Mouse (Mus musculus): ENCODE measurements at regions not wholly inside any gene's neighbourhood (a gene's known extent, or its start where the extent isn't known, plus 50 kb on each side); places are given as distances from the start of the nearest gene placed in this dataset.
"Not testable (repeated sequence)": the region's sequence is repeated elsewhere in the genome, so short reads cannot be mapped to it uniquely, and the experiment has no call there.

DNA sequence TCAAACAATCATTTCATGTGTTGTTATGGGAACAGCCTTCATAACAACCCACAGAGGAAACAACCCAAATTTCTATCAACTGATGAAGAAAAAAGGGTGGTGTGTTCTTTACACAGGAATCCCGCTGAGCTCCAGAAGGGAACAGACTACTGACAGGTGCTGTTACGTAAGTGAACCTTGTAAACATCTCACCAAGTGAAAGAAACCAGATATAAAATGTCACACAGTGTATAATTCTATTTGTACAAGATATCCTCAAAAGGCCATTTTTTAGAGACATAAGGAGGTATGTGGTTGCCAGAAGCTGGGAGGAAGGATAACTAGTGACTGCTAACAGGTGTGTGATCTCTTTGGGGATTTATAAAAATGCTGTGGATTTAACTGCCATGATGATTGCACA lies 119.9 kb downstream of the Plod2 start:
- no peak for DNase-seq (ENCODE audit: low spot score)

DNA sequence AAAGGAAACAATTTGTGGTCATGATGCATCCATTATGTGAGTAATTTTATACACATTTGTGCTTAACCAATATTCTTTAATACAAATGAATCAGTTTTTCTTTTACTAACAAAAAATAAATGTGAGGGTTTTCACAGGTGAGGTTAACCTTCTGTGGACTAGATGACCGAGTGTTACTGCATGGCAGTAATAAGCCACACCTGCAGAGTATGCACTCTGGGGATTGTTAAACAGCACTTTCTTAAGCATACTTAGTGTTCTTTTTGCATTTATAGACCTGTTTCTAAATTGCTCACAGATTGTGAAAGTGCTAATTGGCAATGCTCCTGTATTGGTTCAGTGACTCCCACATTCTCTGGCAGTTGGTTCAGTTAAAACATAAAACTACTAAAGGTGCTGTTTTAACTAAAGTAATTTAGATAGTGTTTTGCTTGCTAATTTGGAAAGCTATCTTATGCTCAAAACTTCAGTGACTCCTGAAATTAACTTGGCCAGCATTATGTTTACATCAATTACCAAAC lies 125.4 kb downstream of the Plod2 start:
- DNase-seq (ENCODE audit: low spot score), result no peak

GRCm38 (mm10) chr9:92671966-92672365 lies 129.9 kb downstream of the Plod2 start:
- no peak for DNase-seq (ENCODE audit: low spot score)

GRCm38 (mm10) chr9:92694361-92695016 lies 152.5 kb downstream of the Plod2 start:
- DNase-seq (ENCODE audit: low spot score), result no peak

DNA sequence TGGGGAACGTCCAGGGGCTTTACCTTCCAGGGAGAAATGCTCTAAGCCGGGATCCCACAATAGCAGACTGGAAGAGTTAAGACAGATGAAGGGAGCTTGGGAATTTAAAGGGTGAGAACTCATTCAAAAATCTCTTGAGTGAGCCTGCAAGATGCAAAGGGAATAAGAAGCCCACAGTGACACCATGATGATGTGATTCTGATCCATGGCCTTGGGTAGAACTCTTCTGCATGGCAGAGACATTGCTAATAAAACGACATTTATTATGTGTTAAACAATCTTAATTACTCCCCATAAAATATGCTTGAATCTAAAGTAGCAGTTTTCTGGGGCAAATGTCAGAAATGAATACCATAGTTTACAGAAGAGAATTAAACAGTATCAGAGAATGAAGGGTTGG lies 155.9 kb downstream of the Plod2 start:
- no peak for DNase-seq (ENCODE audit: low spot score)

DNA sequence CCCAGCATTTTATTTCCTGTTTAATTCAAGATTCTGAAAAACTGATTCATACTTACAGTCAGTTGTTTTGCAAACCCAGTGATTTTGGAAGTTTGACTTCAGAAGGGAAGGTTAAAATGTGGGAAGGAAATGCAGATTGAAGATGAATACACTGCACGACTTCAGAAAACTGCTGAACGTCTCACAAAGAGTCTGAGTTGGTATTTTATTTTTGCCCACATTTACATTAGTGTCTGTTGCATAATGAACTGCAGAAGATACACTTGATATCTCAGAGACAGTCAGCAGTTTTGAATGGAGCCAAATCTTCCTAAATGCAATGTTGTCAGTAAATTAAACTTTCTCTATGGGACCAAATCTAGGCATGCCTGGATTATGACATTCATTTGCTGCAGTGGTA lies 162.7 kb downstream of the Plod2 start:
- DNase-seq (ENCODE audit: low spot score), result no peak

DNA sequence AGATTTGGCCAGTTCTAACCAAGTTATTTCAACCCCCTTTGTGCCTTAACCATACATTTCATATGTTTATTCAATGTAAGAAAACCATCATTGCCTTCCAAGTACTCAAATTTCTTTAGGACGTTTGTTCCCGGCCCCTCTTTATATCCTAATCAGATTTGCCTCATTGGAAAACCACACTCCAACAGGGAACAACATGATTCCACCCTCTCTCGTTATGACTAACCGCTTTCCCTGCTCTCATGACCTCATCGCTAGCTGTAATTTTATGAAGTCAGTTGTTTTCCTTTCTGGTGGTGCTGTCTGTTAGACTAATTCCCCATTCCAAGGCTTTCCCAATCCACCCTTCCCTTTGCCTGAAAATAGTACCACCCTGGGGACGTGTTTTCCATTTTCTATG lies 165.0 kb downstream of the Plod2 start:
- DNase-seq (ENCODE audit: low spot score), result no peak

DNA sequence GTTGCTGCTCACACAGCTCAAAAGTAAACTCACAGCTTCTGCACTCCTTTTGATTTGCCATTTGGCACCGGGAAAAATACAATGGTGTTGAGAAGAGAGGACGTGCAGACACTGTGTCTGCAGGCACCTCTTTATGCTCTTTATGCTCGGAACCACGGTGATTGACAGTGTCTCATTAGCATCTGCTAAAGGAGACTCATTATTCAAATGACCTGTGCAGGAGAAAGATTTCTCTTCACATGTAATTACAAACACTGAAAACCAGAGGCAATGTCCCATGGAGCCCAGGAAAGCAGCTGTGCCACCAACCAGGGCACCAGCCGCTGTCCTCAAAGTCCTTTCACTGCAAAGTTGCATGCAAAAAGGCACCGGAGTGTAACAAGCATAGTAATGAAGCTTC lies 175.2 kb downstream of the Plod2 start:
- no peak for DNase-seq (ENCODE audit: low spot score)

GRCm38 (mm10) chr9:92718337-92718736 lies 176.3 kb downstream of the Plod2 start:
- no peak for DNase-seq (ENCODE audit: low spot score)

- peak; percentile 10 for DNase-seq (ENCODE audit: low spot score)
Observed at GRCm38 (mm10) chr9:92719251-92719650, 177.2 kb downstream of the Plod2 start.

- no peak for DNase-seq (ENCODE audit: low spot score)
Observed at GRCm38 (mm10) chr9:92728864-92729263, 186.8 kb downstream of the Plod2 start.

DNA sequence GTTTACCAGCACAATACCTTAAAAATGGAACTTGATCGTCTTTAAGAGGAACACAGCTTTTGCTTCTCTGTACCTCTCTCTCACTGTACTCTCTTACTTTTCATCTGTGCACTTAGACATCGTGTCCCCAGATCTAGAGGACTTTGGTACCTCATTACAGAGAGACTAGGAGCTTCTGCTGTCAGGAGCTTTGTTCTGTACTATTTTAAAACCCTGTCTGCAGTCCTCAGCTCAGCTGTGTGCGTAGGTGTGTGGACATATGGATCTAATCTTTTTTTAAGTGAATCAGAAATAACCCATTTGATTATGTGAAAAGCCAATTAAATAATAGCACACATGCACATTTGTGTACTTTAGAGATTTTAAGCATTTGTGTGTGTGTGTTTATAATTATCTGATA lies 189.4 kb downstream of the Plod2 start:
- DNase-seq (ENCODE audit: low spot score), result no peak

DNA sequence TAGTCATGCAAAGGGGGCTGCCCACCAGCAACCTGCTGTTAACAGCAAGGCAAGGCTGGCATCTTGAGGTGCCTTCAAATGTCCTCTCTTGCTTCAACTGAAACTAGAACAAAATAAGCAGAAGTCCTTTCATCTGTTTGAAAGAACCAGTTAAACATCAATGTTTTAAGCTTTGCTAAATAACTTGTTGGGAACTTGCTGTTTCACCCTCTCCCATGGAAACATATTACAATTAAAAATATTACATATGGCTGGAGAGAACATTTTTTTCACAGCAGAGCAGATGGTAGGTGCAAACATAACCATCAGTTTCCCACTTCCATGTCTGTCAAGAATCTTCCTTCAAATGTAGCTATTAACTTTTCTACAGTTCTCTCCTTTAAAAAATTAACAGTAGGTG lies 225.5 kb downstream of the Plod2 start:
- DNase-seq (ENCODE audit: low spot score), result no peak

- DNase-seq (ENCODE audit: low spot score), result no peak
Observed at GRCm38 (mm10) chr9:92768432-92768831, 226.4 kb downstream of the Plod2 start.

GRCm38 (mm10) chr9:92769528-92769927 lies 227.5 kb downstream of the Plod2 start:
- peak; percentile 8 for DNase-seq (ENCODE audit: low spot score)

- DNase-seq (ENCODE audit: low spot score), result no peak
Observed at GRCm38 (mm10) chr9:92771002-92771401, 229.0 kb downstream of the Plod2 start.

DNA sequence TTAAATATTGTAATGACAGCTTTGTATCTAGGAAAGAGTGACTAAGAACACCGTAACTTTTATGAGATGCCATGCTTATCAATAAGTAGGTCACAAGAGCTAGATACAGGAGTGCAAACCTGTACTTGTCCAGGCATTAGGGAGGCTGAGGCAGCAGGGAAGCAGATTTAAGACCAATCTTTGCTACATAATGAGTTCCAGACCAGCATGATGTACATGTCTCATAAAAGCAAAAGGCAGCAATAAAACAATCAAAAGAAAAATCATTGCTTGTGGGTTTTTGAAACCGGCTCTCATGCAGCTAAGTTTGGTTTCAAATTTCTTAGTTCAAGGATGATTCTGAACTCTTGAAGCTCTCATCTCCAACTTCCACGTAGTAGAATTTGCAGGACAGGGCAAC lies 229.7 kb downstream of the Plod2 start:
- DNase-seq (ENCODE audit: low spot score), result no peak

DNA sequence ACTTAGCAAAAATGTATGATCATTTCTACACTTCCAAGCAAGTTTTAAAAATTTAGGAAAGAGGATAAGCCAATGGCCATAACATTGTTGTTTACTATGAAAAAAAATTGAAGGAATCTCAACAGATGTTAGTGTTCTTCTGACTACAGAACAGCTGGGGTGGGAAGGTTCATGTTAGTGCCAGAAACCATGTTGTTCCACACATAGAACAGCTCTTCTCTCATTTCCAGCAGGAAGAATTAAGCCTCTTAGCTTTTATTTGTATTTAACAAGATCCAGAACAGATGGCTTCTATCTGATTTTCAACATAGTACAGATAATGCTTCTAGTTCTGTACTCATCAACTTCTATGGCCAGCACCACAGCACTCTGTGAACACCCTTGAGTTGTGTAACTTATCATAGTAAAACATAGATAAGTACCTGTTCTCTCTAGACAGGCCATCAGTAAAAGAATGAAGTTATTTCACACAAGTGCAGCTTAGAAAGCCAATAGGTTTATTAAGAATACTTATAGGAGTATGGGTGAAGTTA lies 241.0 kb downstream of the Plod2 start:
- DNase-seq (ENCODE audit: low spot score), result no peak

GRCm38 (mm10) chr9:92799695-92800094 lies 257.7 kb downstream of the Plod2 start:
- no peak for DNase-seq (ENCODE audit: low spot score)

- no peak for DNase-seq (ENCODE audit: low spot score)
Observed at GRCm38 (mm10) chr9:92809469-92809868, 267.4 kb downstream of the Plod2 start.

- DNase-seq (ENCODE audit: low spot score), result no peak
Observed at GRCm38 (mm10) chr9:92820721-92821120, 278.7 kb downstream of the Plod2 start.

GRCm38 (mm10) chr9:92826708-92827353 lies 284.8 kb downstream of the Plod2 start:
- DNase-seq (ENCODE audit: low spot score), result no peak

DNA sequence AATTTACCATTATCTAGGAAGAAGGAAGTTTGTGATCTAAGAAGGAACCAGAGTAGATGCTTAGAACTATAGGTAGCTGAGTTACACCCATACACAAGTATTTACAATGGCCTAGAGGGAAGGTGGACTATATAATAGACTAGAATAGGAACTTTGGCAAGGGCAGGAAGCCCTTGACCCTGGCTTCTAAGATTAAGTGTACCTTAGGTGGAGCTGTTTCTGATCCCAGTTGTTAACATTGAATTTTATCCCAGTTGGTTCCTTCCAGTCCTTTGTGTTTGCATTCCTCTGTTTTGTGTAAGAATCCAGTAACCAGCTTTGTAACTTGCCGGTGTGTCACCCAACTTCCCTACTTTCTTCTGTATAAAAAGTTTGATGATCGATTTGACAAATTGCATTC lies 294.1 kb downstream of the Plod2 start:
- not testable (repeated sequence) for DNase-seq (ENCODE audit: low spot score)

Data from urinary bladder, postnatal 25 days (tissue).